Mouse (Mus musculus) brown adipose tissue, adult 24 weeks (tissue): ENCODE results near the gene Blvrb. TPM values are rescaled to one million over a fixed set of nuclear protein-coding genes. Genes with fewer than 3 reads are reported as not detected.

Experiments used
- H3K27ac ChIP-seq: fragments of 200-500 bp; replicated peaks from 2 replicates; pipeline ENCODE4 v1.5.1; 2012; ENCODE audit warnings: low read depth, mild to moderate bottlenecking, low read length
- H3K4me1 ChIP-seq: fragments of 200-500 bp; 2 replicates; pipeline ENCODE4 v1.6.1; 2012; ENCODE audit warnings: low read length, mixed read lengths; ENCODE audit not compliant: control insufficient read depth, insufficient read depth, insufficient read length
- H3K4me3 ChIP-seq: fragments of 200-500 bp; 2 replicates; pipeline ENCODE4 v1.5.1; 2012; ENCODE audit warnings: low read depth, mild to moderate bottlenecking, low read length, moderate library complexity; ENCODE audit not compliant: insufficient read depth
- polyA plus RNA-seq: library from polyadenylated mRNA; stranded (reverse); fragments of >200 nt; gene quantifications from 2 replicates; pipeline ENCODE4 v1.2.4, GENCODE M21; 2012; ENCODE audit not compliant: missing spikeins, insufficient read depth, insufficient read length

Blvrb gene
- polyA plus RNA-seq = 80.2 and 109 TPM in 2 replicates

GRCm38 (mm10) chr7:27447419-27448286, at the start of gene Blvrb, which contains the start of gene Sptbn4:
Gene Blvrb (plus strand): TSS chr7:27447978.
Gene Sptbn4 (minus strand): TSS chr7:27447686.
- peaks cover 3% of the 10 kb centered on the region; the same call in 1 of the 2 replicates for H3K4me1 ChIP-seq
- peak within 1 kb of the TSS; percentile 72 for H3K4me3 ChIP-seq
- H3K27ac ChIP-seq = peak within 1 kb of the TSS; percentile 6

GRCm38 (mm10) chr7:27400545-27400944, 47.2 kb upstream of the Blvrb start:
- H3K27ac ChIP-seq = no peak overlapping the region

GRCm38 (mm10) chr7:27402675-27403074, 45.1 kb upstream of the Blvrb start:
- H3K4me1 ChIP-seq = no peaks in the 10 kb centered on the region
- H3K4me3 ChIP-seq = no peak overlapping the region
- H3K27ac ChIP-seq = no peak overlapping the region

More at GRCm38 (mm10) chr7:27400545-27400944, 47.2 kb upstream of the Blvrb start:
- H3K4me1 ChIP-seq = no peaks in the 10 kb centered on the region
- H3K4me3 ChIP-seq = no peak overlapping the region

- no peak overlapping the region for H3K4me3 ChIP-seq
Observed at GRCm38 (mm10) chr7:27404203-27404942, 43.4 kb upstream of the Blvrb start.

GRCm38 (mm10) chr7:27406481-27406880, 41.3 kb upstream of the Blvrb start:
- Histone ChIP-seq H3K4me1 (no peaks in the 10 kb centered on the region), H3K4me3 (no peak overlapping the region), H3K27ac (no peak overlapping the region)

More at GRCm38 (mm10) chr7:27404203-27404942, 43.4 kb upstream of the Blvrb start:
- Histone ChIP-seq H3K4me1 (no peaks in the 10 kb centered on the region), H3K27ac (no peak overlapping the region)

GRCm38 (mm10) chr7:27407816-27408215, 40.0 kb upstream of the Blvrb start:
- Histone ChIP-seq H3K4me1 (no peaks in the 10 kb centered on the region), H3K27ac (no peak overlapping the region), H3K4me3 (no peak overlapping the region)

DNA sequence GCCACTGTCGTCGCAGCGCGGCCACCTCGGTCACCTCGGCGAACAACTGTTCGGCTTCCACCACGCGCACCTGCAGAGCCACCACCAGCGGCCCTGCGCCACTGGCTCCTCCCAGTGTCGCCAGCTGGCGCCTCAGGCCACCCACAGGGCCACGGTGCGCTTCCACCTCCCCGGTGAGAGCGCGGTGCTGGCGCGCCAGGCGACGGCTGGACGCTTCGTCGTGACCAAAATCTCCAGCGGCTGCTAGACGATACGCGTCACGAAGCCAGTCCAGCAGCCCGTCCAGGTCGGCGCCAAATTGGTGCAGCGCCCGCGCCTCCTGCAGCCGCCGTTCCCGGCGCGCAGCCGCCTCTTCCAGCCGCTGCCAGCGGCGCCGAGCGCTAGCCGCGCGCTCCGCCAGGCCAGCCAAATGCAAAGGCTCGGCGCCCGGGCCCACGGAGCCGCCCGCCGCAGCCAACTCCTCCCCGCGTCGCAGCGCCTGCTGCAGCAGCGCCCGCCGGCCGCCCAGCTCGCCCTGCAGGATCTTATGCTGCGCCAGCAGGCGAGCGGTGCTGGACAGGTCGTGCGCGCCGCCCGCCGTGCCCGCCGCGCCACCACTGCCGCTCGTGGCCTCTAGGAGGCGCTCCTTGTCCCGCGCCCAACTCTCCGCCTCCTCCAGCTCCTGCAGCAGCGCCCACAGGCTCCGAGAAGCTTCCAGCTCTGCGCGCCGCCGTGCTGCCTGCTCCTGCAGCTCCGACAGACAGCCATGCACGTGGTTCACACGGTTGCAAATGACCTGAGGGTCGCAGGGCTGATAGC, 39.2 kb upstream of the Blvrb start:
- Histone ChIP-seq H3K4me3 (peak overlapping the region; percentile 35), H3K27ac (no peak overlapping the region), H3K4me1 (no peaks in the 10 kb centered on the region)

DNA sequence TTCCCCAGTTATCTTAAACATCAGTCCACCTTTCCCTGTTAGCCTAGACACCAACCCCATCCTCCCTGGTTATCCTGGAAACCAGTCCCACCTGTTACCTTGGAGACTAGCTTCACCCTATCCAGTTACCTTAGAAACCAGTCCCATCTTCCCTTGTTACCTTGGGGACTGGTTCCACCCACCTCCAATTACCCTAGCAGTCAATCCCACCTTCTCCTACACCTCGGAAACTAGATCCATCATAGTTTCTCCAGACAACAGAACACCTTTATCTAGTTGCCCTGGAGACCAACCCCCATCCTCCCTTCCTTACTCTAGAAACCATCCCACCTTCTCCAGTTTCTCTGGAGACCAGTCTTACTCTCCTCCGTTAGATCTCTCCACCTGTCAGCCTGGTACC, 30.6 kb upstream of the Blvrb start:
- no peak overlapping the region for H3K4me3 ChIP-seq
- no peaks in the 10 kb centered on the region for H3K4me1 ChIP-seq
- H3K27ac ChIP-seq = no peak overlapping the region

DNA sequence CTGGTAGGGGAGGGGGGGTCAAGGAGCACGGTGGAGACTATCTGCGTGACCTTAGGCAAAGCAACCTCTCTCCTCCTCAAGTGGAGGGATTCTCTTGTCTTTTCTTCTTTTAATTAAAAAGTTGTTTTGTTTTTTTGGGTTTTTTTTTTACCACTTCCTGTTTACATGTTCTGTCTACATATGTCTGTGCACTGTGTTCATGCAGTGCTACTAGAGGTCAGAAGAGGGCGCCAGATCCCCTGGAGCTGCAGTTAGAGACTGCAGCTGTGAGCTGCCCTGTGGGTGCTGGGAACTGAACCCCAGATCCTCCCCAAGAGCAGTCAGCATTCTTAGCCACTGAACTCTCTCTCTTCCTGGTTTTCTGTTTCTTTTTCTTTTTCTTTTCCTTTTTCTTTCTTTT, 28.7 kb upstream of the Blvrb start:
- H3K27ac ChIP-seq = no peak overlapping the region
- no peaks in the 10 kb centered on the region for H3K4me1 ChIP-seq
- H3K4me3 ChIP-seq = no peak overlapping the region

GRCm38 (mm10) chr7:27423556-27424326, 24.0 kb upstream of the Blvrb start:
- Histone ChIP-seq H3K4me3 (no peak overlapping the region), H3K4me1 (no peaks in the 10 kb centered on the region), H3K27ac (no peak overlapping the region)

DNA sequence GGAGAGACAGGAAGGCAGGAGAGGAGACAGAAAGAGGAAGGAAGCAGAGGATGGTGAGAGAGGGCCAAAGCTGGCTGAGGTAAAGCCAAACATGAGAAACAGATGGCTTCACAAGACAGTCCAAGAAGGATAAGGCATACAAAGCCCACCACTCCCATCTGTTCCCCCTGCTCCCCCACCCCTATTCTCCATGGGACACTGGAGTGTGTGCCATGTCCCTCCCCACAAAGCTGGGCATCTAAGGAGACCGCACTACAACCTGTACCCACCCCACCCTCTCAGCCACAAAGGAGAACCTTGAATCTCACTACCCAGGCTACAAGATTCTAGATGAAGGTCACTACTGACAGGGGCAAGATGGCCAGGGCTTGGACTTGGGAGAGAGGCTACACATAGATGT, 20.4 kb upstream of the Blvrb start:
- no peak overlapping the region for H3K4me3 ChIP-seq
- H3K4me1 ChIP-seq = no peaks in the 10 kb centered on the region
- no peak overlapping the region for H3K27ac ChIP-seq

DNA sequence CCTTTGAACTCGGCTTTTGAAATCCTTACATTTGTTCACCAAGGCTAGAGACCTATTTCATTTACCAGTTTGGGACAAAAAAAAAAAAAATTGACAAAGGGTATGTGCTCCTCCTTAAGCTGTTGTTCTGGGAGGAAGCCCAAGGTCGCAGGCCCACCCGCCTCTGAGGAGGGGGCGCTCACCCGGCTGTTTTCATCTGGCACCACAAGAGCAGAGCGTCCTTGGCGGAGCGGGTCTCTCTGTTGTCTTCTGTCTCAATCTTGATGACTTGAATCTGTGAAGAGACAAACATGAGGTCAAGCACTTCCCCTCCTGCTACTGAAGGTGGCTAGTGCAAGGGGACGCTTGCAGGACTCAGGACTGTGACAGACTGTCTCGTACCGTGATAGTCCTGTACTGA, 19.8 kb upstream of the Blvrb start:
- H3K4me3 ChIP-seq = no peak overlapping the region
- no peaks in the 10 kb centered on the region for H3K4me1 ChIP-seq
- H3K27ac ChIP-seq = no peak overlapping the region

DNA sequence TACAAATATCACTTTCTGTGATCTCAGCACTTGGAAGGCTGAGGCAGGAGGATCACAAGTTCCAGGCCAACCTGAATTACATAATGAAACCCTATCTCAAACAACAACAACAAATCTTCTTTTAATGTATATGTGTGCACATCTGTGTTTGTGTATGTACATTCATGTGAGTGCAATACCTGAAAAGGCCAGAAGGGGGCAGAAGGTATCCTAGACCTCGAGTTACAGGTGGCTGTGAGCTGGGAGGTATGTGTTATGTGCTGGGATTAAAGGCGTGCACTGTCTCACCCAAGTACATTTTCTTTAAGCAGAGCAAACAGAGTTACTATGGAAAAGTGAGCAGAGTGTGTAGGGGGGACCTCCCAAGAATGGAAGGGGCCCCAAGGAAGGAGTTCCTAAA, 18.6 kb upstream of the Blvrb start:
- Histone ChIP-seq H3K4me1 (no peaks in the 10 kb centered on the region), H3K4me3 (no peak overlapping the region), H3K27ac (no peak overlapping the region)

DNA sequence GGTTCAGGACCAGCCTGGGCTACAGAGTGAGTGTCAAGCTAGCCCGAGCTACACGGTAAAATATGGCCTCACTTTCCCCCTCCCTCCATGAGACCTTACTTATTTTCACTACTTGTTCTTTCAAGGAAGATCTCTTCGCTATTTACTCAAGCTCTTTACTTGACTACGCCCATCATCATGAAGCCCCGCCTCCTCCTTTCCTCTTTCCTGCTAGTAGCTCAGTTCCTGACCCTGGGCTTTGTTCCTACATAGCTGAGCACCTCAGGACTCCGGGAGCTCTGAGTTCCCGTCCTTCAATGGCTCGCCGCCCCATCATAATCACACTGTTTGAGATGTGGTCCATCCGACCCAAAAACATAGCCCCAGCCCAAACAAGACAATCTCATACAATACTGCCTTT, 14.4 kb upstream of the Blvrb start:
- Histone ChIP-seq H3K4me1 (no peaks in the 10 kb centered on the region), H3K27ac (no peak overlapping the region), H3K4me3 (no peak overlapping the region)
